Mouse (Mus musculus): ENCODE measurements around the gene Elof1.
A peak's percentile ranks its signal among the peaks of the same experiment; 100 is the strongest.

- TF ChIP-seq POLR2A (IDR thresholded peaks at IDR 0.05; ENCODE audit: insufficient read depth, low read length) (no peak), CTCF (IDR thresholded peaks at IDR 0.05; ENCODE audit: low read depth, low read length) (no peak), EP300 (IDR thresholded peaks at IDR 0.05; ENCODE audit: insufficient read depth, low read depth, low read length) (0 out of 2 replicates have a peak, but pooled peaks have one; percentile 53)
These were observed 48.0 kb upstream of the Elof1 start for GRCm38 (mm10) chr9:22164711-22165668.

Measured in ES-Bruce4 (cell line).